Mouse (Mus musculus): Measurements from ENCODE around the gene Gm11639. TPM values are rescaled to one million over a fixed set of nuclear protein-coding genes. Genes with fewer than 3 reads are reported as not detected.

The Gm11639 gene
- total and polyA plus RNA-seq, 3 experiments, result not detected

GRCm38 (mm10) chr11:104648571-104648970 is 36.9 kb upstream of the Gm11639 start (continued):
- TF ChIP-seq POLR2A (IDR thresholded peaks at IDR 0.05; ENCODE audit: control insufficient read depth in 1 of 2, insufficient read depth in 1 of 2, low read depth in 1 of 2, low read length in 2 of 2, poor library complexity in 1 of 2), result no peak

GRCm38 (mm10) chr11:104660599-104660998 is 24.9 kb upstream of the Gm11639 start:
- Histone ChIP-seq H3K4me1 (ENCODE audit: control insufficient read depth in 1 of 2, insufficient read depth in 2 of 2, low read length in 2 of 2) (peaks cover 6 to 29% of the 10 kb centered on the region in 2 experiments; a peak in 3 of 4 replicates), H3K27me3 (ENCODE audit: control insufficient read depth in 1 of 2, insufficient read depth in 2 of 2, low read length in 2 of 2) (no peaks in the 10 kb centered on the region), H3K4me3 (ENCODE audit: control insufficient read depth in 1 of 2, insufficient read depth in 1 of 2, low read depth in 2 of 2, low read length in 2 of 2) (0 out of 4 replicates have a peak overlapping the region, but pooled peaks of 1 of the 2 experiments have one; percentile 0), H3K79me2 (ENCODE audit: control insufficient read depth, insufficient read depth, low read length, poor library complexity) (no peaks in the 10 kb centered on the region), H3K9ac (ENCODE audit: control insufficient read depth, low read depth, low read length, poor library complexity, severe bottlenecking) (no peak overlapping the region), H3K9me3 (replicated peaks; ENCODE audit: insufficient read depth, low read length) (no peaks in the 10 kb centered on the region), H3K27ac (ENCODE audit: control insufficient read depth, low read depth, low read length) (peak overlapping the region; percentile 54), H3K36me3 (ENCODE audit: control insufficient read depth in 1 of 2, insufficient read depth in 2 of 2, low read length in 2 of 2) (peaks cover 0 to 10% of the 10 kb centered on the region in 2 experiments; a peak in 2 of 4 replicates)
- TF ChIP-seq CTCF (IDR thresholded peaks at IDR 0.05 in 2 of 3, conservative IDR thresholded peaks at IDR 0.05 in 1 of 3; ENCODE audit: control insufficient read depth in 1 of 3, insufficient read depth in 1 of 3, low read depth in 2 of 3, low read length in 3 of 3, poor library complexity in 1 of 3, severe bottlenecking in 1 of 3) (peak; percentile 50 to 60 (median 60)), BHLHE40 (IDR thresholded peaks at IDR 0.05; ENCODE audit: borderline replicate concordance, low read depth, low read length) (no peak), USF2 (IDR thresholded peaks at IDR 0.05; ENCODE audit: borderline replicate concordance in 1 of 2, insufficient read depth in 1 of 2, low read depth in 1 of 2, low read length in 2 of 2) (no peak), SIN3A (IDR thresholded peaks at IDR 0.05; ENCODE audit: low read length) (no peak), USF1 (IDR thresholded peaks at IDR 0.05; ENCODE audit: low read depth, low read length) (no peak), GATA1 (IDR thresholded peaks at IDR 0.05; ENCODE audit: low read depth, low read length) (no peak), MAFK (IDR thresholded peaks at IDR 0.05; ENCODE audit: borderline replicate concordance, low read depth, low read length) (no peak), CHD2 (IDR thresholded peaks at IDR 0.05; ENCODE audit: low read length) (no peak), SMC3 (IDR thresholded peaks at IDR 0.05; ENCODE audit: low read depth, low read length) (peak; percentile 33; the same call in 1 of the 2 replicates), TCF12 (IDR thresholded peaks at IDR 0.05; ENCODE audit: low read depth, low read length) (no peak), RAD21 (IDR thresholded peaks at IDR 0.05; ENCODE audit: low read depth, low read length) (peak; percentile 6; the same call in 1 of the 2 replicates), MXI1 (IDR thresholded peaks at IDR 0.05; ENCODE audit: low read depth, low read length) (no peak), KAT2A (conservative IDR thresholded peaks at IDR 0.05; ENCODE audit: low read depth, low read length) (no peak), NELFE (IDR thresholded peaks at IDR 0.05; ENCODE audit: low read depth, low read length) (no peak; the same call in 1 of the 2 replicates), E2F4 (IDR thresholded peaks at IDR 0.05; ENCODE audit: borderline replicate concordance, low read depth, low read length) (no peak)
- peak; percentile 60 for DNase-seq (ENCODE audit: low read depth, low spot score)

GRCm38 (mm10) chr11:104661106-104661505 is 24.4 kb upstream of the Gm11639 start:
- peaks cover 6 to 29% of the 10 kb centered on the region in 2 experiments; a peak in 3 of 4 replicates for H3K4me1 ChIP-seq (ENCODE audit: control insufficient read depth in 1 of 2, insufficient read depth in 2 of 2, low read length in 2 of 2)
- peaks cover 0 to 10% of the 10 kb centered on the region in 2 experiments; a peak in 2 of 4 replicates for H3K36me3 ChIP-seq (ENCODE audit: control insufficient read depth in 1 of 2, insufficient read depth in 2 of 2, low read length in 2 of 2)
- DNase-seq (ENCODE audit: low read depth, low spot score), result peak; percentile 74
- H3K79me2 ChIP-seq (ENCODE audit: control insufficient read depth, insufficient read depth, low read length, poor library complexity), result no peaks in the 10 kb centered on the region
- no peaks in the 10 kb centered on the region for H3K27me3 ChIP-seq (ENCODE audit: control insufficient read depth in 1 of 2, insufficient read depth in 2 of 2, low read length in 2 of 2)
- H3K9ac ChIP-seq (ENCODE audit: control insufficient read depth, low read depth, low read length, poor library complexity, severe bottlenecking), result no peak overlapping the region
- H3K27ac ChIP-seq (ENCODE audit: control insufficient read depth, low read depth, low read length), result peak overlapping the region; percentile 67
- H3K4me3 ChIP-seq (ENCODE audit: control insufficient read depth in 1 of 2, insufficient read depth in 1 of 2, low read depth in 2 of 2, low read length in 2 of 2), result peak overlapping the region; percentile 51 to 73
- H3K9me3 ChIP-seq (replicated peaks; ENCODE audit: insufficient read depth, low read length), result no peaks in the 10 kb centered on the region
- TF ChIP-seq MYB (IDR thresholded peaks at IDR 0.05; ENCODE audit: low read depth, low read length) (peak; percentile 47; the same call in 1 of the 2 replicates), TBP (IDR thresholded peaks at IDR 0.05; ENCODE audit: low read depth, low read length) (no peak), TCF12 (IDR thresholded peaks at IDR 0.05; ENCODE audit: low read depth, low read length) (peak; percentile 92), MAFK (IDR thresholded peaks at IDR 0.05; ENCODE audit: borderline replicate concordance, low read depth, low read length) (peak; percentile 40; the same call in 1 of the 2 replicates), RCOR1 (IDR thresholded peaks at IDR 0.05; ENCODE audit: low read depth, low read length) (peak; percentile 56; the same call in 1 of the 2 replicates), RAD21 (IDR thresholded peaks at IDR 0.05; ENCODE audit: low read depth, low read length) (no peak), EP300 (IDR thresholded peaks at IDR 0.05; ENCODE audit: low read depth in 1 of 2, low read length in 2 of 2) (peak; percentile 68 to 91), HCFC1 (IDR thresholded peaks at IDR 0.05; ENCODE audit: low read depth, low read length) (no peak), CHD2 (IDR thresholded peaks at IDR 0.05; ENCODE audit: low read length) (peak; percentile 23; the same call in 1 of the 2 replicates), MXI1 (IDR thresholded peaks at IDR 0.05; ENCODE audit: low read depth, low read length) (no peak), MEF2A (IDR thresholded peaks at IDR 0.05; ENCODE audit: extremely low read depth, insufficient replicate concordance, low read depth, low read length, poor library complexity, severe bottlenecking) (peak; percentile 43; the same call in 1 of the 2 replicates), GATA1 (IDR thresholded peaks at IDR 0.05; ENCODE audit: low read depth, low read length) (peak; percentile 85), ELF1 (IDR thresholded peaks at IDR 0.05; ENCODE audit: low read depth, low read length) (no peak), TAL1 (IDR thresholded peaks at IDR 0.05; ENCODE audit: low read length) (peak; percentile 67), POLR2AphosphoS5 (IDR thresholded peaks at IDR 0.05; ENCODE audit: borderline replicate concordance, low read depth, low read length) (no peak), ETS1 (IDR thresholded peaks at IDR 0.05; ENCODE audit: low read depth, low read length) (peak; percentile 74), MAZ (IDR thresholded peaks at IDR 0.05; ENCODE audit: low read depth, low read length) (peak; percentile 59), POLR2A (IDR thresholded peaks at IDR 0.05; ENCODE audit: control insufficient read depth in 1 of 2, insufficient read depth in 1 of 2, low read depth in 1 of 2, low read length in 2 of 2, poor library complexity in 1 of 2) (no peak)

All from MEL (cell line).